Mouse (Mus musculus) forebrain, embryonic 14.5 days (tissue): ENCODE measurements around the gene 1600015I10Rik. TPM values are rescaled to one million over a fixed set of nuclear protein-coding genes. Genes with fewer than 3 reads are reported as not detected.
"Not testable (repeated sequence)": the region's sequence is repeated elsewhere in the genome, so short reads cannot be mapped to it uniquely, and the experiment has no call there.

Experiments used
- ATAC-seq: fragments of 200-750 bp; cut with Nextera tagmentation; 2 replicates; pipeline ENCODE4 v1.8.0; 2017; ENCODE audit warnings: mild to moderate bottlenecking, moderate library complexity
- DNase-seq: peaks from one replicate; pipeline ENCODE4 v3.0.0-alpha.2; 2015; ENCODE audit warnings: low spot score
- H3K27ac ChIP-seq: fragments of 300-500 bp; sonication (generic); 2 replicates; pipeline ENCODE4 v1.5.1; 2014; ENCODE audit warnings: low read depth, mild to moderate bottlenecking, control low read depth, low read length, moderate library complexity
- H3K27me3 ChIP-seq: fragments of 300-500 bp; sonication (generic); replicated peaks from 2 replicates; pipeline ENCODE4 v1.6.1; 2014; ENCODE audit warnings: low read length, control low read depth, mixed read lengths; ENCODE audit not compliant: control insufficient read depth, insufficient read depth
- H3K36me3 ChIP-seq: fragments of 300-500 bp; sonication (generic); 2 replicates; pipeline ENCODE4 v1.6.1; 2014; ENCODE audit warnings: low read length, control low read depth; ENCODE audit not compliant: control insufficient read depth, insufficient read depth
- H3K4me1 ChIP-seq: fragments of 300-500 bp; sonication (generic); 2 replicates; pipeline ENCODE4 v1.6.1; 2014; ENCODE audit warnings: antibody characterized with exemption, low read length, control low read depth; ENCODE audit not compliant: control insufficient read depth, insufficient read depth
- H3K4me2 ChIP-seq: fragments of 300-500 bp; sonication (generic); 2 replicates; pipeline ENCODE4 v1.6.1; 2014; ENCODE audit warnings: mild to moderate bottlenecking, control low read depth, low read length
- H3K4me3 ChIP-seq: fragments of 300-500 bp; sonication (generic); 2 replicates; pipeline ENCODE4 v1.5.1; 2014; ENCODE audit warnings: low read depth, low read length, control low read depth
- H3K9ac ChIP-seq: fragments of 300-500 bp; sonication (generic); 2 replicates; pipeline ENCODE4 v1.6.1; 2014; ENCODE audit warnings: mild to moderate bottlenecking, low read length, control low read depth, moderate library complexity
- H3K9me3 ChIP-seq: fragments of 300-500 bp; sonication (generic); replicated peaks from 2 replicates; pipeline ENCODE4 v1.6.1; 2016; ENCODE audit warnings: low read length, control low read depth, mixed read lengths; ENCODE audit not compliant: control insufficient read depth
- WGBS: fragments of 180-500 bp; shearing (Covaris S2); extraction: QIAGEN DNeasy Blood & Tissue Kit; methylation state at CpG from one replicate; pipeline ENCODE4 v1.1.7; 2014; 5-methylcytosine and 5-hydroxymethylcytosine counted together
- polyA plus RNA-seq: library from polyadenylated mRNA; unstranded; fragments of >200 nt; fragmentation: Nextera tagmentation; extraction: Ambion mirVana; gene quantifications from 2 replicates; pipeline ENCODE4 v1.2.1, GENCODE M21; 2014

The 1600015I10Rik gene
- polyA plus RNA-seq, 1 experiment from 2014 or later: not detected

DNA sequence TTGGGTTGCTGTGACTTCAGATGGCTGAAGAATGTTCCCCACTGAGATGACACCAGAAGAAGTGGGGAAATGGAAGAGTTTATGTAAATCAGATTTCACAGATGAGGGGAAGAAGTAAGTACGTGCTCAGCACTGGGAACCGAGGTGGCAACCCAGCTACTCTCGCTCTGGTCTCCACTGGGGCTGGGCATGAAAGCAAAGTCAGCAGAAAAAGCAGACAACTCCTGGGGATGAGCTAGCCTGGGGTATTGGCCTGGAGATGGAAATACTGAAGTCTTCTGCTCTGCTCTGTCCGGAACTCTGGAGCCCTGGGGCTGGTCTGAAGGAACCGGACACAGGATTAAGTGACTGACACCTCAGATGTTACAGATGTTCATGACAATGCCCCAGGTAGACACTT is 24.5 kb downstream of the 1600015I10Rik start:
- Histone ChIP-seq H3K27ac (no peak overlapping the region), H3K9ac (no peak overlapping the region), H3K27me3 (no peaks in the 10 kb centered on the region), H3K9me3 (no peaks in the 10 kb centered on the region), H3K36me3 (no peaks in the 10 kb centered on the region), H3K4me3 (no peak overlapping the region), H3K4me1 (no peaks in the 10 kb centered on the region), H3K4me2 (no peak overlapping the region)
- DNase-seq (no peak), ATAC-seq (no peak)
- WGBS: 82% methylated on average over 5 of the region's 5 CpGs

GRCm38 (mm10) chr6:48954946-48955345 is 25.3 kb downstream of the 1600015I10Rik start:
- Histone ChIP-seq H3K27ac (no peak overlapping the region), H3K4me1 (no peaks in the 10 kb centered on the region), H3K4me3 (no peak overlapping the region), H3K27me3 (no peaks in the 10 kb centered on the region), H3K9ac (no peak overlapping the region), H3K9me3 (no peaks in the 10 kb centered on the region), H3K4me2 (no peak overlapping the region), H3K36me3 (no peaks in the 10 kb centered on the region)
- DNase-seq (peak; percentile 69), ATAC-seq (no peak)
- 75% methylated on average over 1 of the region's 1 CpGs for WGBS

DNA sequence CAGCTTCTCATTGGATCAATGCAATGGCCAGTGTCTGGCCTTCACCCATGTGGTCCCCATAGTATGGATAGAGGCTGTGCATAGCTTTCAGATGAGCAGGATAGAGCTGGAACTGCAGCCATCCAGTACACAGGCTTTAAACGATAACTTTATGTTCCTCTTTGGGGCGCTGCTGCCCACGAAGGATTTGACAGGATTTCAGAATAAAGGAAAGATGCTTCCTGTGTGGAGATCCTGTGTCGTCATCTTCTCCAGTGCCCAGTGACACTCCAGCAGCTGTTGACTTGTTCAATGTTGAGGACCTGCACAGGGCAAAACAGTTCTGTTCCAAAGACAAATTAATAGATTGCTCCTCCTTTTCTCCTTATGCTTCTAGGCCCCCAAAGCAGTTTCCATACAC is 27.1 kb downstream of the 1600015I10Rik start:
- no peak overlapping the region for H3K27ac ChIP-seq
- no peak overlapping the region for H3K4me3 ChIP-seq
- no peaks in the 10 kb centered on the region for H3K4me1 ChIP-seq
- no peaks in the 10 kb centered on the region for H3K9me3 ChIP-seq
- H3K27me3 ChIP-seq: no peaks in the 10 kb centered on the region
- H3K9ac ChIP-seq: no peak overlapping the region
- 91% methylated on average over 4 of the region's 4 CpGs for WGBS
- ATAC-seq (no peak), DNase-seq (no peak)
- H3K4me2 ChIP-seq: no peak overlapping the region
- H3K36me3 ChIP-seq: no peaks in the 10 kb centered on the region

- DNase-seq (peak; percentile 53), ATAC-seq (no peak)
- Histone ChIP-seq H3K9ac (no peak overlapping the region), H3K4me1 (no peaks in the 10 kb centered on the region), H3K4me3 (no peak overlapping the region), H3K4me2 (no peak overlapping the region), H3K27me3 (no peaks in the 10 kb centered on the region), H3K9me3 (no peaks in the 10 kb centered on the region), H3K36me3 (no peaks in the 10 kb centered on the region), H3K27ac (no peak overlapping the region)
- 61% methylated on average over 1 of the region's 1 CpGs for WGBS
Observed at GRCm38 (mm10) chr6:48958053-48958452, 28.4 kb downstream of the 1600015I10Rik start.

DNA sequence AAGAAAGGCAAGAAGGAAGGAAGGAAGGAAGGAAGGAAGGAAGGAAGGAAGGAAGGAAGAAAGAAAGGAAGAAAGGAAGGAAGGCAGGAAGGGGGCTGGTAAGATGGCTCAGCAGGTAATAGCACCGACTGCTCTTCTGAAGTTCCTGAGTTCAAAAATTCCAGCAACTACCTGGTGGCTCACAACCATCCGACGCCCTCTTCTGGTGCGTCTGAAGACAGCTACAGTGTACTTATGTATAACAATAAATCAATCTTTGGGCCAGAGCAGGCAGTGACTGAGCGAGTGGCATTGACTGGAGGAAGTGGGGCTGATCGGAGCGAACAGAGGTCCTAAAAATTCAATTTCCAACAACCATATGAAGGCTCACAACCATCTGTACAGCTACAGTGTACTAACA is 29.5 kb downstream of the 1600015I10Rik start:
- ATAC-seq, H3K4me1 ChIP-seq, H3K4me3 ChIP-seq, H3K27ac ChIP-seq, H3K27me3 ChIP-seq, H3K36me3 ChIP-seq, H3K4me2 ChIP-seq, H3K9me3 ChIP-seq, H3K9ac ChIP-seq: not testable (repeated sequence)
- WGBS: 32% methylated on average over 7 of the region's 7 CpGs
- peak; percentile 49 for DNase-seq

- not testable (repeated sequence) for H3K27me3 ChIP-seq, ATAC-seq, H3K27ac ChIP-seq, H3K9me3 ChIP-seq, DNase-seq, H3K4me2 ChIP-seq, H3K4me1 ChIP-seq, H3K9ac ChIP-seq, H3K36me3 ChIP-seq, H3K4me3 ChIP-seq
- WGBS: 90% methylated on average over 5 of the region's 5 CpGs
Observed at GRCm38 (mm10) chr6:48966696-48967095, 37.0 kb downstream of the 1600015I10Rik start.

DNA sequence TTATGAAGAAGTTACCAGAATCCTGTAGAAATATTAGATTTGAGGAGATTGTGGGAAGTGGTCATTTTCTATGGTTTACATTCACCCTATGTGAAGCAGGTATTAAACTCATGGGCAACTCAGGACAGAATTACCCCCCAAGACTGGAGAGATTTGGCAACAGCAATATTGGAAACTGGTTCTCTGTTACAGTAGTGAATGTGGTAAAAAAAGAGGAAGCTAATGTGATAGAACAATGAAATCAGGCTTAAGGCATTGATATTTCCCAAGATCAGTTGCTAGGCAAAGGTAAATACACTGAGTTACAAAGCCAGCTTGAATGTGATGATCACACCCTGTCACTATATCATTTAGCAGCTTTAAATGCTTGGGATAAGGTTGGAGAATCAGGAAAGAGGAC is 38.2 kb downstream of the 1600015I10Rik start:
- H3K27ac ChIP-seq: no peak overlapping the region
- ATAC-seq (no peak), DNase-seq (no peak)
- H3K9me3 ChIP-seq: no peaks in the 10 kb centered on the region
- no peaks in the 10 kb centered on the region for H3K27me3 ChIP-seq
- no peaks in the 10 kb centered on the region for H3K4me1 ChIP-seq
- H3K36me3 ChIP-seq: no peaks in the 10 kb centered on the region
- no peak overlapping the region for H3K4me3 ChIP-seq
- H3K4me2 ChIP-seq: no peak overlapping the region
- H3K9ac ChIP-seq: no peak overlapping the region

DNA sequence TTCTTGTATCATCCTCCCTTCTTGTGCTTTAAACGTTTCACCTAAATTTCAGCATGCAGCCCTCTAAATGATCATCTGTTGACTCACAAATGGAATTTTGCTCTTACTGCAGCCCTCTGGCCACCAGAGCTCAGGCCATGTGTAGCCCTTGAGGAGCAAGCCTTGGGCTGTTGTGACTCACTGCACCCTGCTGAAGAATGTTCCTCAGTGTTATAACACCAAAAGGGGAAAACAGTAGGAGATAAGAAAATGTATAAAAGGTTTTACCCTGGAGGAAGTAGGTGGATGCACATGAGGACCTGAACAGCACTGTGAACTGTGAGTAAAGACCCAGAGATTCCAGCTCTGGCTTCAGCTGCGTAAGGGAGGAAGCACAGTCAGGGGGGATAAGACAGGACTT is 45.0 kb downstream of the 1600015I10Rik start, which contains the start of gene Doxl2:
Gene Doxl2 (plus strand): TSS at position 301 of the 400 bp plus-strand sequence.
- Histone ChIP-seq H3K9ac (no peak within 1 kb of the TSS), H3K4me2 (no peak within 1 kb of the TSS), H3K36me3 (no peaks in the 10 kb centered on the region), H3K4me1 (no peaks in the 10 kb centered on the region), H3K9me3 (no peaks in the 10 kb centered on the region), H3K4me3 (no peak within 1 kb of the TSS), H3K27me3 (no peaks in the 10 kb centered on the region), H3K27ac (no peak within 1 kb of the TSS)
- WGBS: 82% methylated on average over 2 of the region's 2 CpGs
- ATAC-seq (no peak), DNase-seq (no peak)

GRCm38 (mm10) chr6:48979616-48980015 is 49.9 kb downstream of the 1600015I10Rik start:
- Histone ChIP-seq H3K9ac (no peak overlapping the region), H3K4me1 (no peaks in the 10 kb centered on the region), H3K27me3 (no peaks in the 10 kb centered on the region), H3K4me2 (no peak overlapping the region), H3K36me3 (no peaks in the 10 kb centered on the region), H3K27ac (no peak overlapping the region), H3K9me3 (no peaks in the 10 kb centered on the region), H3K4me3 (no peak overlapping the region)
- 42% methylated on average over 1 of the region's 1 CpGs for WGBS
- ATAC-seq (no peak), DNase-seq (no peak)
